Mouse (Mus musculus) CH12.LX (cell line): ENCODE measurements around the gene Hacd1.

Source experiments
- BHLHE40 ChIP-seq: IDR thresholded peaks from 2 replicates; pipeline ENCODE4 v1.6.1; 2011; ENCODE audit warnings: mild to moderate bottlenecking, low read depth, low read length, improper control_type of control experiment
- CHD2 ChIP-seq: IDR thresholded peaks from 2 replicates; pipeline ENCODE4 v1.6.1; 2011; ENCODE audit warnings: low read length, improper control_type of control experiment
- CTCF ChIP-seq, 2 experiments: IDR thresholded peaks in 1 of 2; conservative IDR thresholded peaks in 1 of 2; 2 replicates each; pipeline ENCODE4 v1.5.1; 2011 to 2012; ENCODE audit warnings: low read depth in 2 of 2, low read length in 2 of 2, improper control_type of control experiment in 1 of 2, inconsistent platforms in 1 of 2, mild to moderate bottlenecking in 1 of 2, moderate library complexity in 1 of 2
- EP300 ChIP-seq: IDR thresholded peaks from 2 replicates; pipeline ENCODE4 v1.6.1; 2011; ENCODE audit warnings: low read length, improper control_type of control experiment
- JUN ChIP-seq: IDR thresholded peaks from 2 replicates; pipeline ENCODE4 v1.6.1; 2011; ENCODE audit warnings: low read depth, mild to moderate bottlenecking, low read length, improper control_type of control experiment, moderate library complexity; ENCODE audit not compliant: insufficient read depth
- NRF1 ChIP-seq: IDR thresholded peaks from 2 replicates; pipeline ENCODE4 v1.6.1; 2014; ENCODE audit warnings: low read depth, mild to moderate bottlenecking, inconsistent platforms, low read length, improper control_type of control experiment, moderate library complexity
- PAX5 ChIP-seq: IDR thresholded peaks from 2 replicates; pipeline ENCODE4 v1.6.1; 2012; ENCODE audit warnings: low read length, inconsistent platforms, mixed read lengths
- POLR2A ChIP-seq: IDR thresholded peaks from 2 replicates; pipeline ENCODE4 v1.6.1; 2011; ENCODE audit warnings: low read depth, mild to moderate bottlenecking, improper control_type of control experiment, low read length
- SIN3A ChIP-seq: IDR thresholded peaks from 2 replicates; pipeline ENCODE4 v1.6.1; 2012; ENCODE audit warnings: low read length, improper control_type of control experiment, inconsistent platforms
- SMC3 ChIP-seq: IDR thresholded peaks from 2 replicates; pipeline ENCODE4 v1.6.1; 2011; ENCODE audit warnings: low read depth, low read length, improper control_type of control experiment
- UBTF ChIP-seq: IDR thresholded peaks from 2 replicates; pipeline ENCODE4 v1.6.1; 2012; ENCODE audit warnings: low read depth, mild to moderate bottlenecking, inconsistent platforms, low read length, improper control_type of control experiment, moderate library complexity
- ZNF384 ChIP-seq: IDR thresholded peaks from 2 replicates; pipeline ENCODE4 v1.6.1; 2012; ENCODE audit warnings: low read depth, low read length, improper control_type of control experiment, inconsistent platforms

DNA sequence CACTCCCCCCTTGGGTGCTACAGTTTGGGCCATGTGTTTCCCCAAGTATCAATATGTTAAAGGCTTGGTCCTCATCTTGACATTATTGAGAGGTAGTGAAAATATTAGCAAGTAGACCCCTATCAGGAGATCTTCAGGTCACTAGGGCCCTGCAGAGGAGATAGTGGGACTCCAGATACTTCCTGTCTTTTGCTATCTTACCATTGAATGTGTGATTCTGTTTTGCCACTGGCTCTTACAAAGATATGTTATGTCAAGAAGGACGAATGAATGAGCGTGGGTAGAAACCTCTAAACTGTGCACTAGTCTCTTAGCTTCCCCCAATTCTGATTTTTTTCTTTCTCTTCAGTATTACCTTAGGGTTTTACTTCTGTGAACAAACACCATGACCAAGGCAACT is 13.1 kb upstream of the Hacd1 start:
- TF ChIP-seq JUN, result no peak
- TF ChIP-seq ZNF384, result no peak
- no peak for TF ChIP-seq EP300
- no peak for TF ChIP-seq CHD2
- TF ChIP-seq CTCF (conservative IDR thresholded peaks at IDR 0.05 in 1 of 2, IDR thresholded peaks at IDR 0.05 in 1 of 2; ENCODE audit: low read depth in 2 of 2, low read length in 2 of 2), result no peak
- TF ChIP-seq SIN3A, result no peak
- TF ChIP-seq UBTF, result no peak
- no peak for TF ChIP-seq SMC3
- TF ChIP-seq BHLHE40, result no peak
- TF ChIP-seq PAX5, result no peak
- TF ChIP-seq POLR2A, result no peak
- no peak for TF ChIP-seq NRF1
